Mouse (Mus musculus): ENCODE measurements around the gene Smarcb1.

- TF ChIP-seq POLR2A (IDR thresholded peaks at IDR 0.05; ENCODE audit: borderline replicate concordance, control insufficient read depth, low read depth, low read length) (no peak), CTCF (IDR thresholded peaks at IDR 0.05; ENCODE audit: control insufficient read depth, insufficient read depth, low read length) (no peak)
These were observed 19.1 kb upstream of the Smarcb1 start, which contains the start of gene Gm867 for GRCm38 (mm10) chr10:75940520-75940919.
